10 mouse cellular contexts compared by ENCODE assay signal in the genomic region with DNA sequence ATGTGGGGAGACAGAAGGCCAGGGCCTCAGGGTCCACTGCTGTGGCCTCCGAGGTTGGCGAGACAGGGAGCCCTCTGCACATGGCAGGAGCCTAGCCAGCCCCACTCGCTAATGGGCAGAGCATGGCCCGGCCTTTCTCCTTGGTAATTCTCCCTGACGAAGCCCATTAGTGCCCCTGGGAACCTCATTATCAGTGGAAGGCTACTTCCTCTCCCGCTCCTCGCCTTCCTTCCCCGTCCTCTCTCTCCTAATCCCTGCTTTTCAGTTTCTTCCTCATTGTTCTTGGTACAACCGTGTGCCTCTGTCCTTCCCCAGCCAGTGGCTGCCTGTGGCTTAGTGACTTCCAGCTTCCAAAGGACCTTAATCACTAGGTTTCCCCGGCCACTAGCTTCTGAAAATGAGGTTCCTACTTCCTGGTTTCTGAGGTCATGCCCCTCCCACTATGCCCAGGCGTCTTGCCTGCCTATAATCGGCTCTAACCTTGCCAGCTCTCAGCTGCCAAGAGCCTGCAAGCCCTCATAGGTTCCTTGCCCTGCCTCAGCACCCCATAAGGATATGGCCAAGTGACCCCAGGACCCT. TPM values are rescaled to one million over a fixed set of nuclear protein-coding genes. Genes with fewer than 3 reads are reported as not detected.
DNase-seq lines count a peak whose midpoint lies in the region; ATAC-seq lines count a peak whose summit lies in the region.
"Had no signal": no experiment of that assay in that cellular context is flagged by ENCODE, and none has a peak within 500 bp of the region (broad histone marks: within the 10 kb centered on the region; RNA-seq: fewer than 3 reads in every experiment).

No protein-coding gene starts in this region.

- 0 out of 2 replicates have a peak overlapping the region, but pooled peaks have one; percentile 1 for H3K4me2 ChIP-seq in heart, embryonic 11.5 days
- H3K4me2 ChIP-seq: limb, embryonic 15.5 days had no signal

- no peaks in the 10 kb centered on the region for H3K9me3 ChIP-seq in heart, embryonic 11.5 days (replicated peaks; ENCODE audit: control insufficient read depth, low read length)
- H3K9me3 ChIP-seq: limb, embryonic 15.5 days had no signal

- no peak for ATAC-seq in heart, embryonic 11.5 days (replicated peaks; ENCODE audit: insufficient number of reproducible peaks, low FRiP score, low TSS enrichment)
- peak; percentile 71 for ATAC-seq in common myeloid progenitor, adult 5-6 weeks (replicated peaks; ENCODE audit: low read depth, poor library complexity, severe bottlenecking)
- peak; percentile 85 for ATAC-seq in megakaryocyte, adult 5-6 weeks (ENCODE audit: poor library complexity, severe bottlenecking)

- H3K4me1 ChIP-seq in heart, embryonic 11.5 days (ENCODE audit: control insufficient read depth, insufficient read depth, low read length) = peaks cover 40% of the 10 kb centered on the region

- no peaks in the 10 kb centered on the region; the same call in 1 of the 2 replicates for H3K36me3 ChIP-seq in heart, embryonic 11.5 days (ENCODE audit: control insufficient read depth, insufficient read depth, low read length)
- H3K36me3 ChIP-seq: limb, embryonic 15.5 days had no signal

- no peak for DNase-seq in heart, postnatal 10 days
- DNase-seq in 416B (ENCODE audit: low read depth) (peak; percentile 45), adipocyte (ENCODE audit: low spot score) (no peak)
- DNase-seq in ovary, postnatal 36 days (ENCODE audit: low spot score) = no peak
- DNase-seq in cerebellum, adult 9-11 months = no peak
- DNase-seq: right cerebral cortex, adult 18-20 months had no signal

- 0 out of 2 replicates have a peak overlapping the region, but pooled peaks have one; percentile 38 for H3K27ac ChIP-seq in heart, embryonic 11.5 days (ENCODE audit: low read depth, low read length)
- H3K27ac ChIP-seq: limb, embryonic 15.5 days had no signal

- H3K9ac ChIP-seq in heart, embryonic 11.5 days (ENCODE audit: low read depth, low read length) = no peak overlapping the region
- H3K9ac ChIP-seq: limb, embryonic 15.5 days had no signal

- 40% methylated on average over 12 of the region's 12 CpGs for WGBS in heart, embryonic 11.5 days (ENCODE audit: insufficient replicate concordance)

- no peaks in the 10 kb centered on the region for H3K27me3 ChIP-seq in heart, embryonic 11.5 days (ENCODE audit: control insufficient read depth, insufficient read depth, low read length)
- H3K27me3 ChIP-seq: limb, embryonic 15.5 days had no signal

- intact Hi-C loops in heart, postnatal 10 days (cut with DNase I) = no loop called here

- H3K4me3 ChIP-seq in heart, embryonic 11.5 days (ENCODE audit: low read depth, low read length) = no peak overlapping the region
- H3K4me3 ChIP-seq: limb, embryonic 15.5 days had no signal

RNA-seq across cellular contexts. Expression of a gene that starts 31.0 kb away (rescaled TPM):
- 0.77 and 1.0 TPM in 2 replicates for polyA plus RNA-seq in heart, embryonic 11.5 days (2014; fragmentation: Nextera tagmentation; extraction: Ambion mirVana)
- total RNA-seq in heart, postnatal 10 days (2021) = under 1 TPM; 0.35 to 0.62 TPM
- not detected in 2 replicates for total RNA-seq in common myeloid progenitor, adult 5-6 weeks (2017)
- 1.0 and 1.1 TPM in 2 replicates for total RNA-seq in megakaryocyte, adult 5-6 weeks (2015)
- not detected in 2 replicates for total RNA-seq in megakaryocyte, adult 5-6 weeks (2017)

RNA-seq across cellular contexts. Expression of a gene that starts 48.8 kb away (rescaled TPM):
- 591 and 608 TPM in 2 replicates for polyA plus RNA-seq in heart, embryonic 11.5 days (2014; fragmentation: Nextera tagmentation; extraction: Ambion mirVana)
- total RNA-seq in heart, postnatal 10 days (2021) = 100 to 1,000 TPM; 380 to 408 TPM
- 1,801 and 2,134 TPM in 2 replicates for total RNA-seq in common myeloid progenitor, adult 5-6 weeks (2017)
- 992 and 1,050 TPM in 2 replicates for total RNA-seq in megakaryocyte, adult 5-6 weeks (2015)
- 1,038 and 1,097 TPM in 2 replicates for total RNA-seq in megakaryocyte, adult 5-6 weeks (2017)

RNA-seq across cellular contexts. Expression of a gene that starts 53.5 kb away (rescaled TPM):
- 20.0 and 20.8 TPM in 2 replicates for polyA plus RNA-seq in heart, embryonic 11.5 days (2014; fragmentation: Nextera tagmentation; extraction: Ambion mirVana)
- 10 to 100 TPM; 40.9 to 43.1 TPM for total RNA-seq in heart, postnatal 10 days (2021)
- not detected in 2 replicates for total RNA-seq in common myeloid progenitor, adult 5-6 weeks (2017)
- 0.96 and 3.5 TPM in 2 replicates for total RNA-seq in megakaryocyte, adult 5-6 weeks (2015)
- 0.70 and 1.0 TPM in 2 replicates for total RNA-seq in megakaryocyte, adult 5-6 weeks (2017)

Comparison
In these comparisons a context has a peak if more than half of its experiments do, and no peak if none do; other contexts are left out.
1. RNA of a gene that starts 53.5 kb away (total RNA-seq): 40.9 to 43.1 TPM in heart, postnatal 10 days; 0.70 to 3.5 TPM in megakaryocyte, adult 5-6 weeks and not detected in common myeloid progenitor, adult 5-6 weeks; every median in the first group is over 4 times any median in the second.